Mouse (Mus musculus) erythroblast, embryonic 14.5 days (primary cell): ENCODE measurements around the gene Mmp24. TPM values are rescaled to one million over a fixed set of nuclear protein-coding genes. Genes with fewer than 3 reads are reported as not detected.

Source experiments
- H3K27me3 ChIP-seq: 2 replicates; pipeline ENCODE4 v1.6.1; 2012; ENCODE audit warnings: inconsistent platforms; ENCODE audit not compliant: control insufficient read depth
- H3K36me3 ChIP-seq: 2 replicates; pipeline ENCODE4 v1.6.1; 2012; ENCODE audit warnings: mild to moderate bottlenecking, inconsistent platforms; ENCODE audit not compliant: control insufficient read depth
- H3K4me1 ChIP-seq: 2 replicates; pipeline ENCODE4 v1.6.1; 2012; ENCODE audit warnings: inconsistent platforms; ENCODE audit not compliant: control insufficient read depth
- H3K4me3 ChIP-seq: replicated peaks from 2 replicates; pipeline ENCODE3; 2012; ENCODE audit warnings: moderate library complexity, mild to moderate bottlenecking, inconsistent platforms
- H3K9me3 ChIP-seq: 2 replicates; pipeline ENCODE4 v1.6.1; 2012; ENCODE audit warnings: low read length, inconsistent platforms, mixed read lengths; ENCODE audit not compliant: control insufficient read depth
- GATA1 ChIP-seq: IDR thresholded peaks from 2 replicates; pipeline ENCODE4 v1.6.1; 2012; ENCODE audit warnings: low read length, inconsistent platforms, mixed read lengths
- TAL1 ChIP-seq: IDR thresholded peaks from 3 replicates; pipeline ENCODE4 v1.6.1; 2012; ENCODE audit warnings: low read length, inconsistent platforms, mixed read lengths
- polyA plus RNA-seq: library from polyadenylated mRNA; stranded (reverse); fragments of >175 nt; gene quantifications from 2 replicates; pipeline ENCODE4 v1.2.3, GENCODE M21; 2012

Mmp24 gene
- polyA plus RNA-seq, 1 experiment = 0.01 TPM

GRCm38 (mm10) chr2:155786905-155787304 is 11.8 kb downstream of the Mmp24 start:
- Histone ChIP-seq H3K27me3 (peaks cover 15% of the 10 kb centered on the region; the same call in 1 of the 2 replicates), H3K4me1 (no peaks in the 10 kb centered on the region), H3K36me3 (no peaks in the 10 kb centered on the region), H3K9me3 (no peaks in the 10 kb centered on the region), H3K4me3 (no peak overlapping the region)
- no peak for TF ChIP-seq TAL1
- TF ChIP-seq GATA1 = no peak

DNA sequence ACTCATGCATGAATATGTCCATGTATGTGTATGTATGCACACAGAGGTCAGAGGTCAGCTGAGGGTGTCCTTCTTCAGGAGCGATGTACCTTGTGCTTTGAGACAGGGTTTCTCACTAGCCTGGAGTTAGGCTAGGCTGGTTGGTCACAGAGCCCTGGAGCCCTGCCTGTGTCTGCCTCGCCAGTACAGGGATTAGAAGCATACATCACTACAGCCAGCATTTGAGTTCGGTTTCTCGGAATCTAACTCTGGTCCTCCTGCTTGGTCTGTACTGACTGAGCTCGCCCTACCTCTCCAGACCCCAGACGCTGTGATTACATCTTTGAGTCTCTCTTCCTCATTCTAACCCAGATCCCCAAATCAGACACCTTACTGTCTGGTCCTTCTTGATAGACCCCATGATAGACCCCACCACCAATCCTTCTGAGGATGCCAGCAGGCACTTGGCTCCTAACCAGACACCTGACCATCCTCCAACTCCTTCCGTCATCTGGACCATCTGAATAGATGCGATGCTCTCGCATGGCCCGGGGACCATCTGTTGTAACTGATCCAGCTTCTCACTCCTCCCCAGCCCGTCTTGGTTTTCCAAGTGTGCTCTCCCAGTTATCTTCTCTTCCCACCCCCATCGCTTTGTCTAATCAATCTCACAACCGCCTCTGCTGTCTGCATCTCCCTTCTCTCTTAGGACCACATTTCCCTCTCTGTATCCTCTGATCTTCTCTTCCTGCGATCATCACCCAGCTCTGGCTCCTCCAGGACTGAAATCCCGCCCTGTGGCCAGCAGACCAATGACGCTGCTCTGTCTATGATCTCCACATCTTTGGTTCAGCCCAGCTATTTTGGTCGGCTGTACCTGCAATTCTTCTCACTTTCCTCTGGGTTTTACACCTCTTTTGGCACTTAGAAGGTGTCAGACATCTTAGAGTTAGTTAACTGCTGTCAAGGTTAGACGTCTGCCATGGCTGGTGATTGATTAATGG is 13.1 kb downstream of the Mmp24 start:
- Histone ChIP-seq H3K9me3 (no peaks in the 10 kb centered on the region), H3K27me3 (peaks cover 15% of the 10 kb centered on the region; the same call in 1 of the 2 replicates), H3K4me3 (no peak overlapping the region), H3K36me3 (no peaks in the 10 kb centered on the region), H3K4me1 (no peaks in the 10 kb centered on the region)
- TF ChIP-seq GATA1 (no peak), TAL1 (no peak)

GRCm38 (mm10) chr2:155792899-155793298 is 17.8 kb downstream of the Mmp24 start:
- Histone ChIP-seq H3K36me3 (no peaks in the 10 kb centered on the region), H3K9me3 (no peaks in the 10 kb centered on the region), H3K4me3 (no peak overlapping the region), H3K4me1 (no peaks in the 10 kb centered on the region), H3K27me3 (peaks cover 16% of the 10 kb centered on the region)
- TF ChIP-seq GATA1 (no peak), TAL1 (no peak)

GRCm38 (mm10) chr2:155794674-155795445 is 19.7 kb downstream of the Mmp24 start:
- TF ChIP-seq TAL1 = no peak
- no peak for TF ChIP-seq GATA1
- H3K27me3 ChIP-seq = peaks cover 15% of the 10 kb centered on the region

DNA sequence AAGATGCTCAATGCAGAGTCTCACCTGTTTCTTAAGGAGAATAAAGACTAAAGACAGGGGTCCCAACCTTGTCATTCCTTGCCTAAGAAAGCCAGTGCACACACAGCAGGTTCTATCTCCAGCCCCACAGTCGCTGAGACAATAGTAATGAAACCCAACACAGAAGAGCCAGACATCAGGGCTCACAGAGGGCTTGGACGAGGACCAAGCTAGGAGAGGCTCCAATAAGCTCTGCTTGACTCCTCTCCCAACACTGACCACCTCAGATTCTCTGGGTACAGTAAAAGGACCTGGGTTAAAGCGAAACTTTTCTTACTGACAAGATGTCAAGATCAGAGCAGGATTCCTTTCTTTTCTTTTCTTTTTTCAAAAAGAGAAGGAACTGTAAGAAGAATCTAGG is 23.5 kb downstream of the Mmp24 start:
- H3K36me3 ChIP-seq = no peaks in the 10 kb centered on the region
- H3K4me1 ChIP-seq = no peaks in the 10 kb centered on the region
- peaks cover 10% of the 10 kb centered on the region for H3K27me3 ChIP-seq
- no peak overlapping the region for H3K4me3 ChIP-seq
- no peaks in the 10 kb centered on the region for H3K9me3 ChIP-seq
- TF ChIP-seq TAL1 (no peak), GATA1 (no peak)

More at GRCm38 (mm10) chr2:155794674-155795445, 19.7 kb downstream of the Mmp24 start:
- no peak overlapping the region for H3K4me3 ChIP-seq
- no peaks in the 10 kb centered on the region for H3K36me3 ChIP-seq
- no peaks in the 10 kb centered on the region for H3K9me3 ChIP-seq
- H3K4me1 ChIP-seq = no peaks in the 10 kb centered on the region

DNA sequence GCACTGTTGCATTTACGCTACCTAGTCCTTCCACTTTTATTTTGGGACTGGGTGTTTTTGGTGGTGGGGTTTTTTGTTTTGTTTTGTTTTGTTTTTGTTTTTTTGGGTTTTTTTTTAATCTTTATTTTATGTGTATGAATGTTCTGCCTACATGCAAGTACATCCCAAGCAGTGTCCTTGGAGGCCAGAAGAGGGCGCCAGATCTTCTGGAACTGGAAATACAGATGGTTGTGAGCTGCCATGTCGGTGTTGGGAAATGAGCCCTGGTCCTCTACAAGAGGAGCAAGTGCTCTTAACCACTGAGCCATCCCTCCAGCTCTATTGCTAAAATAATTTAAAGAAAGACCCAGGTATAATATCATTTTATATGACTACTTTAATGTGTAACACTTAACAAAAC is 27.6 kb downstream of the Mmp24 start:
- H3K9me3 ChIP-seq = no peaks in the 10 kb centered on the region
- H3K36me3 ChIP-seq = no peaks in the 10 kb centered on the region
- H3K4me3 ChIP-seq = no peak overlapping the region
- H3K27me3 ChIP-seq = peaks cover 13% of the 10 kb centered on the region
- TF ChIP-seq TAL1 = no peak
- no peak for TF ChIP-seq GATA1
- H3K4me1 ChIP-seq = no peaks in the 10 kb centered on the region

- TF ChIP-seq TAL1 = no peak
- TF ChIP-seq GATA1 = no peak
- H3K9me3 ChIP-seq = no peaks in the 10 kb centered on the region
- H3K27me3 ChIP-seq = peaks cover 10% of the 10 kb centered on the region
- no peaks in the 10 kb centered on the region for H3K4me1 ChIP-seq
- no peaks in the 10 kb centered on the region for H3K36me3 ChIP-seq
- H3K4me3 ChIP-seq = no peak overlapping the region
Measured at GRCm38 (mm10) chr2:155804053-155804452, 28.9 kb downstream of the Mmp24 start.

GRCm38 (mm10) chr2:155805231-155805924 is 30.2 kb downstream of the Mmp24 start:
- H3K9me3 ChIP-seq = no peaks in the 10 kb centered on the region
- H3K36me3 ChIP-seq = no peaks in the 10 kb centered on the region
- no peaks in the 10 kb centered on the region for H3K4me1 ChIP-seq
- peaks cover 6% of the 10 kb centered on the region; the same call in 1 of the 2 replicates for H3K27me3 ChIP-seq
- H3K4me3 ChIP-seq = no peak overlapping the region
- TF ChIP-seq GATA1 = no peak
- no peak for TF ChIP-seq TAL1
